ENCODE assay signal across 20 mouse cellular contexts in the genomic region with DNA sequence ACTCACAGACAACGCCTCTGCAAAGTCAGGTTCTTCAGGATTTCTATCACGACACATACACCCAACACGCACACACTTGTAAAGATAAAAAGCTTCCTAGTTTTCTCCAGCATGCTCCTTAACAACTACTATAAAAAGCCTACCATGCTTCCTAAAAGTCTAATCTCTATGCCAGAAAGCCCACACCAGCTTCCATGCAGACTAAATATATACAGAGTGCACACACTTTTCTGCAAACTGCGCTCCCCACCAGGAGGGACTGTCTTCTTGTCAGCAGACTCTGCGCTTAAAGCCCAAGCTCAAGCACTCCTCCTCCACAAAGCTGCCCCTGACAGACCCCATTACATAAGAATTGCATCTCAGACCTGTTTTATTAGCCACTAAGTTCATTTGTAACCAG. TPM values are rescaled to one million over a fixed set of nuclear protein-coding genes. Genes with fewer than 3 reads are reported as not detected.
DNase-seq lines count a peak whose midpoint lies in the region; ATAC-seq lines count a peak whose summit lies in the region.
"Had no signal": no experiment of that assay in that cellular context is flagged by ENCODE, and none has a peak within 500 bp of the region (broad histone marks: within the 10 kb centered on the region; RNA-seq: fewer than 3 reads in every experiment).

No protein-coding gene starts in this region.

- H3K9ac ChIP-seq in heart, embryonic 16.5 days (ENCODE audit: low read length): no peak overlapping the region
- H3K9ac ChIP-seq: hindbrain, embryonic 13.5 days; midbrain, embryonic 15.5 days had no signal

- H3K27ac ChIP-seq in heart, embryonic 16.5 days (ENCODE audit: low read length): 0 out of 2 replicates have a peak overlapping the region, but pooled peaks have one; percentile 7
- H3K27ac ChIP-seq: hindbrain, embryonic 13.5 days; midbrain, embryonic 15.5 days had no signal

- 52% methylated on average over 5 of the region's 5 CpGs for WGBS in heart, embryonic 16.5 days

- H3K27me3 ChIP-seq in heart, embryonic 16.5 days (ENCODE audit: control insufficient read depth, insufficient read depth, low read length): no peaks in the 10 kb centered on the region
- H3K27me3 ChIP-seq: CH12.LX; midbrain, embryonic 15.5 days had no signal

- H3K4me1 ChIP-seq in heart, embryonic 16.5 days (ENCODE audit: control insufficient read depth, insufficient read depth, low read length): peaks cover 19% of the 10 kb centered on the region

- no peaks in the 10 kb centered on the region for H3K36me3 ChIP-seq in heart, embryonic 16.5 days (ENCODE audit: control insufficient read depth, insufficient read depth)
- H3K36me3 ChIP-seq: midbrain, embryonic 15.5 days had no signal

- intact Hi-C loops in left cerebral cortex, postnatal 14 days (cut with DNase I): no loop called here

- peak; percentile 32 for DNase-seq in cerebellum, adult 9-11 months
- DNase-seq in cerebellum, postnatal 25 days: no peak
- no peak for DNase-seq in heart, adult 18-20 months
- peak; percentile 28 for DNase-seq in R1 (ENCODE audit: low read depth, low spot score)
- DNase-seq in left cerebral cortex, postnatal 14 days (ENCODE audit: low spot score in 2 of 2): peak; percentile 48 to 68
- DNase-seq in thymus, adult 18-20 months: no peak
- no peak for DNase-seq in urinary bladder, postnatal 14 days (ENCODE audit: low spot score)
- DNase-seq: cerebellum, postnatal 36 days; kidney, adult 11 months; kidney, postnatal 14 days; lung, postnatal 36 days had no signal

- H3K4me3 ChIP-seq in heart, embryonic 16.5 days (ENCODE audit: low read length): no peak overlapping the region
- H3K4me3 ChIP-seq: hindbrain, embryonic 13.5 days; midbrain, embryonic 15.5 days had no signal

- H3K9me3 ChIP-seq in heart, embryonic 16.5 days (replicated peaks; ENCODE audit: control insufficient read depth, low read length): no peaks in the 10 kb centered on the region
- H3K9me3 ChIP-seq: hindbrain, embryonic 13.5 days; midbrain, embryonic 15.5 days had no signal

- peak overlapping the region; percentile 34; the same call in 1 of the 2 replicates for H3K4me2 ChIP-seq in heart, embryonic 16.5 days (ENCODE audit: low read depth, low read length)
- H3K4me2 ChIP-seq: hindbrain, embryonic 13.5 days; midbrain, embryonic 15.5 days had no signal

- no peak for ATAC-seq in heart, embryonic 16.5 days (replicated peaks; ENCODE audit: extremely low read depth, insufficient read depth, low FRiP score)
- ATAC-seq: midbrain, embryonic 15.5 days had no signal

RNA-seq across cellular contexts. Expression of a gene that starts 3.0 kb away (rescaled TPM):
- polyA plus RNA-seq in heart, embryonic 16.5 days (2015; fragmentation: Nextera tagmentation; extraction: Ambion mirVana): 6.8 and 6.9 TPM in 2 replicates
- 1 to 10 TPM; 3.3 to 3.6 TPM for total RNA-seq in heart, adult 18-20 months (2021)
- total RNA-seq in left cerebral cortex, postnatal 14 days (2021): 10 to 100 TPM; 21.4 to 21.5 TPM

RNA-seq across cellular contexts. Expression of a gene that starts 16.3 kb away (rescaled TPM):
- 101 and 106 TPM in 2 replicates for polyA plus RNA-seq in heart, embryonic 16.5 days (2015; fragmentation: Nextera tagmentation; extraction: Ambion mirVana)
- 10 to 100 TPM; 53.4 to 62.2 TPM for total RNA-seq in heart, adult 18-20 months (2021)
- 10 to 100 TPM; 31.7 to 33.6 TPM for total RNA-seq in left cerebral cortex, postnatal 14 days (2021)

RNA-seq across cellular contexts. Expression of a gene that starts 44.6 kb away (rescaled TPM):
- not detected in 2 replicates for polyA plus RNA-seq in heart, embryonic 16.5 days (2015; fragmentation: Nextera tagmentation; extraction: Ambion mirVana)
- not detected for total RNA-seq in heart, adult 18-20 months (2021)
- total RNA-seq in left cerebral cortex, postnatal 14 days (2021): not detected
- total RNA-seq: CH12.LX; layer of hippocampus, postnatal 14 days had no signal
- polyA plus RNA-seq: embryonic facial prominence, embryonic 11.5 days; gonadal fat pad, adult 2 months; hindbrain, embryonic 13.5 days; limb, embryonic 14.5 days; liver, embryonic 16.5 days; midbrain, embryonic 15.5 days had no signal

RNA-seq across cellular contexts. Expression of a gene that starts 47.9 kb away (rescaled TPM):
- polyA plus RNA-seq in heart, embryonic 16.5 days (2015; fragmentation: Nextera tagmentation; extraction: Ambion mirVana): 0.20 TPM in 1 of 2 replicates, not detected in the other
- not detected for total RNA-seq in heart, adult 18-20 months (2021)
- not detected for total RNA-seq in left cerebral cortex, postnatal 14 days (2021)
- total RNA-seq: CH12.LX; layer of hippocampus, postnatal 14 days had no signal
- polyA plus RNA-seq: embryonic facial prominence, embryonic 11.5 days; gonadal fat pad, adult 2 months; hindbrain, embryonic 13.5 days; limb, embryonic 14.5 days; liver, embryonic 16.5 days had no signal

Comparison
In these comparisons a context has a peak if more than half of its experiments do, and no peak if none do; other contexts are left out.
1. DNase-seq: peak in cerebellum, adult 9-11 months (single experiment), R1 (single experiment) and left cerebral cortex, postnatal 14 days (2 of 2); none in cerebellum, postnatal 25 days (0 of 2), heart, adult 18-20 months (0 of 2), thymus, adult 18-20 months (0 of 2) and urinary bladder, postnatal 14 days (single experiment).
2. RNA of a gene that starts 3.0 kb away (total RNA-seq): 21.4 to 21.5 TPM in left cerebral cortex, postnatal 14 days; 3.3 to 3.6 TPM in heart, adult 18-20 months; every median in the first group is over 4 times any median in the second.